Mouse (Mus musculus): ENCODE data around the gene Nfil3. TPM values are rescaled to one million over a fixed set of nuclear protein-coding genes. Genes with fewer than 3 reads are reported as not detected.
A peak's percentile ranks its signal among the peaks of the same experiment; 100 is the strongest.

Nfil3 gene
- polyA plus RNA-seq, 1 experiment from 2014 or later: 9.3 TPM

- ATAC-seq (no peak), DNase-seq (no peak)
- no peak for TF ChIP-seq EP300 (IDR thresholded peaks at IDR 0.05; ENCODE audit: low read depth)
- no peak for TF ChIP-seq CTCF (IDR thresholded peaks at IDR 0.05; ENCODE audit: low read depth)
- WGBS (ENCODE audit: insufficient replicate concordance): 72% methylated on average over 9 of the region's 9 CpGs
- peaks cover 28% of the 10 kb centered on the region for H3K27me3 ChIP-seq (ENCODE audit: insufficient read depth, low read length)
- no peaks in the 10 kb centered on the region for H3K36me3 ChIP-seq (replicated peaks; ENCODE audit: insufficient read depth, low read length)
- no peak overlapping the region; the same call in 1 of the 2 replicates for H3K4me3 ChIP-seq (ENCODE audit: low read depth, low read length)
- peak overlapping the region; percentile 72 for H3K27ac ChIP-seq (ENCODE audit: low read depth)
- peak overlapping the region; percentile 71; the same call in 1 of the 2 replicates for H3K9ac ChIP-seq (replicated peaks)
- H3K9me3 ChIP-seq (ENCODE audit: low read length): no peaks in the 10 kb centered on the region
- H3K4me2 ChIP-seq (ENCODE audit: low read depth, low read length): peak overlapping the region; percentile 90
- peaks cover 31% of the 10 kb centered on the region for H3K4me1 ChIP-seq (ENCODE audit: insufficient read depth)
Observed at GRCm38 (mm10) chr13:52977221-52977609, 3.7 kb downstream of the Nfil3 start.

DNA sequence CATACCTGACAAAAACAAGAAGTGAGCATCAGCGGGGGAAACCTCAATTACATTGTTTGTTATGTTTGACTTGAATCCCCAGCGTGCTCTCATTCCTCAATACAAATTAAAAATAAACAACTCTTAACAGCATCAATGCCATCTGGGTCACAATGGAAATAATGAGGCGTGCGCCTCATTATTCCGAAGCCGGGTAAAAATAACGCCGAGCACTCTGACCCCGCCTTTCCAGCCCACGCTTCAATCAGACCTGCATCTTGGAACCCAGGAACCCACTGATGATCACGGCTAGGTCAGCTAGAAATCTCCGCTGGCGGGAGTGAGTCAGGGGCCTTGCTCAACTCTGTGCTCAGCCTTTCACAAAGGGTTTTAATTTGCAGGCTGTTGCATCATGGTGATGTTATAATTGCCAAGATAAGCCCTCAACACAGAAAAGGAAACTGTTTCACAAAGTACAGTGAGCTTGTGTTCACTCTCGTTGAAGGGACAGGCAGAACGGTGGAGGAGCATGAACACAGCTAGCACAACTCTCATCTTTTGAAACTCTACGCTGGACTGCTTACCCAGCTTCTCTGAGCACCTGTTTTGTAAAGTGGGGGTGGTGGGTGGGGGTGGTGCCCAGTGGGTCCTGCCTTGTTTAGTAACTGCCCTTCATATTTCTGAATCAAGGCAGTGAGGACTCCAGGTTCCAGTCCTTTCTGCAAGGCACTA, 4.2 kb downstream of the Nfil3 start:
- 49% methylated on average over 16 of the region's 16 CpGs for WGBS (ENCODE audit: insufficient replicate concordance)
- ATAC-seq: peak; percentile 16
- peak overlapping the region; percentile 72 for H3K27ac ChIP-seq (ENCODE audit: low read depth)

DNA sequence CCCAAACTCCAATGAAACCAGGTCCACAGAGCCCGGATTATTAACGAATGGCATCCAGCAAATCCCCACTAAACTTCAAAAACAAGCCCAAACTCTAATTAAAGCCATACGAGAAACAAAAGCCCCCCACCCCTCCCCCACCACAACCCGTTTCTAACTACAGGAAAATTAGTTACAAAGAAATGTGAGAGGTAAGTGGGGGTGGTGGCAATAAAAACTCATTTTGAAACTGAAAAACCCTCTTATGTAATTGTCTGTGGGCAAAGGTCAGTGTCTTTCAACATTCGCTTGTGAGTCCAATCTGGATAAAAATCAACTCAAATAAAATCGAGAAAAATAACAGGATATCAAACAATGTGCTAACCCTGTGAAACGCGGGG, 4.8 kb downstream of the Nfil3 start:
- TF ChIP-seq CTCF (IDR thresholded peaks at IDR 0.05; ENCODE audit: low read depth) (no peak), EP300 (IDR thresholded peaks at IDR 0.05; ENCODE audit: low read depth) (no peak)
- DNase-seq (no peak), ATAC-seq (no peak)
- peaks cover 17% of the 10 kb centered on the region for H3K27me3 ChIP-seq (ENCODE audit: insufficient read depth, low read length)
- no peaks in the 10 kb centered on the region for H3K9me3 ChIP-seq (ENCODE audit: low read length)
- 45% methylated on average over 8 of the region's 8 CpGs for WGBS (ENCODE audit: insufficient replicate concordance)
- H3K9ac ChIP-seq (replicated peaks): no peak overlapping the region
- H3K36me3 ChIP-seq (replicated peaks; ENCODE audit: insufficient read depth, low read length): no peaks in the 10 kb centered on the region
- H3K4me1 ChIP-seq (ENCODE audit: insufficient read depth): peaks cover 30% of the 10 kb centered on the region
- H3K4me2 ChIP-seq (ENCODE audit: low read depth, low read length): peak overlapping the region; percentile 90
- H3K27ac ChIP-seq (ENCODE audit: low read depth): peak overlapping the region; percentile 82
- no peak overlapping the region for H3K4me3 ChIP-seq (ENCODE audit: low read depth, low read length)

More for the DNA sequence above, 4.2 kb downstream of the Nfil3 start:
- Histone ChIP-seq H3K27me3 (ENCODE audit: insufficient read depth, low read length) (peaks cover 22% of the 10 kb centered on the region), H3K9ac (replicated peaks) (0 out of 2 replicates have a peak overlapping the region, but pooled peaks have one; percentile 71), H3K36me3 (replicated peaks; ENCODE audit: insufficient read depth, low read length) (no peaks in the 10 kb centered on the region), H3K9me3 (ENCODE audit: low read length) (no peaks in the 10 kb centered on the region), H3K4me1 (ENCODE audit: insufficient read depth) (peaks cover 30% of the 10 kb centered on the region), H3K4me2 (ENCODE audit: low read depth, low read length) (peak overlapping the region; percentile 90), H3K4me3 (ENCODE audit: low read depth, low read length) (no peak overlapping the region)
- peak; percentile 58 for DNase-seq
- TF ChIP-seq CTCF (IDR thresholded peaks at IDR 0.05; ENCODE audit: low read depth) (no peak), EP300 (IDR thresholded peaks at IDR 0.05; ENCODE audit: low read depth) (no peak; the same call in 1 of the 2 replicates)

DNA sequence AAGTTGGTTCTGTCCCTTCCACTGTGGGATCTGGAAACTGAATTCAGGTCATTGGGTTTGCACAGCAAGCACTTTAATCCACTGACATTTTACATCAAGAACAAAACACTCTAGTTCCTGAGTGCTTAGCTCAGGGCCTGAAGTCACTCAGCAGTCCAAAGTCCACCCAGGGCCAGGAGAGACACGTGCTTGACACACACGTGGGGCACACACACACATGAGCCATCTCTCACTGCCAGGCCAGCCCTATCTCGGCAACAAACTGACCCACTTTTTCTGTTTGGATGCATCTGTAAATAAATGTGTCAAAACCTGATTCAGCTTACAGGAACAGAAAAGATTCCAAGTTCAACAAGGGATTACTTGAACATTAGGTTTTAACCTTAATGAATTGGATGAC, 6.2 kb downstream of the Nfil3 start:
- TF ChIP-seq CTCF (IDR thresholded peaks at IDR 0.05; ENCODE audit: low read depth): no peak
- TF ChIP-seq EP300 (IDR thresholded peaks at IDR 0.05; ENCODE audit: low read depth): no peak
- H3K9me3 ChIP-seq (ENCODE audit: low read length): no peaks in the 10 kb centered on the region
- H3K27ac ChIP-seq (ENCODE audit: low read depth): peak overlapping the region; percentile 82
- no peak overlapping the region for H3K4me3 ChIP-seq (ENCODE audit: low read depth, low read length)
- no peak overlapping the region for H3K9ac ChIP-seq (replicated peaks)
- WGBS (ENCODE audit: insufficient replicate concordance): 52% methylated on average over 3 of the region's 3 CpGs
- DNase-seq (peak; percentile 69), ATAC-seq (peak; percentile 82)
- peaks cover 30% of the 10 kb centered on the region for H3K4me1 ChIP-seq (ENCODE audit: insufficient read depth)
- H3K27me3 ChIP-seq (ENCODE audit: insufficient read depth, low read length): peaks cover 7% of the 10 kb centered on the region
- H3K4me2 ChIP-seq (ENCODE audit: low read depth, low read length): 0 out of 2 replicates have a peak overlapping the region, but pooled peaks have one; percentile 11
- H3K36me3 ChIP-seq (replicated peaks; ENCODE audit: insufficient read depth, low read length): no peaks in the 10 kb centered on the region

- TF ChIP-seq CTCF (IDR thresholded peaks at IDR 0.05; ENCODE audit: low read depth): no peak
- no peak for DNase-seq
Observed at GRCm38 (mm10) chr13:52973427-52973826, 7.4 kb downstream of the Nfil3 start.

DNA sequence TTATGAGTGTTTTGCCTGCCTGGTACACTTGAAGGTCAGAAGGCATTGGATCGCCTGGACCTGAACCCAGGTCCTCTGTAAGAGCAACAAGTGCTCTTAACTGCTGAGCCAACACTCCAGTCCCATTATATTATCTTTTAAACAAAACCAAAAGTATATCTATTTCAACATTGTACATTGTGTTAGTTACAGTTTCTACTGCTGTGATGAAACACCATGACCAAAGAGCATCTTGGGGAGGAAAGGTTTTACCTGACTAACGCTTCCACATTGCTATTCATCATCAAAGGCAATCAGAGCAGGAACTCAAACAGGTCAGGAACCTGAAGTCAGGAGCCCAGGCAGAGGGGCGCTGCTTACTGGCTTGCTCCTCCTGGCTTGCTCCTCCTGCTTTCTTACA, 8.2 kb downstream of the Nfil3 start:
- WGBS (ENCODE audit: insufficient replicate concordance): 71% methylated on average over 3 of the region's 3 CpGs
- peak overlapping the region; percentile 16; the same call in 1 of the 2 replicates for H3K27ac ChIP-seq (ENCODE audit: low read depth)
- H3K36me3 ChIP-seq (replicated peaks; ENCODE audit: insufficient read depth, low read length): peaks cover 14% of the 10 kb centered on the region
- no peak for ATAC-seq
- no peak for TF ChIP-seq CTCF (IDR thresholded peaks at IDR 0.05; ENCODE audit: low read depth)
- no peak for TF ChIP-seq EP300 (IDR thresholded peaks at IDR 0.05; ENCODE audit: low read depth)
- no peaks in the 10 kb centered on the region for H3K27me3 ChIP-seq (ENCODE audit: insufficient read depth, low read length)
- H3K4me2 ChIP-seq (ENCODE audit: low read depth, low read length): no peak overlapping the region
- H3K9me3 ChIP-seq (ENCODE audit: low read length): no peaks in the 10 kb centered on the region; the same call in 1 of the 2 replicates
- H3K9ac ChIP-seq (replicated peaks): no peak overlapping the region
- DNase-seq: no peak
- H3K4me1 ChIP-seq (ENCODE audit: insufficient read depth): peaks cover 30% of the 10 kb centered on the region
- no peak overlapping the region for H3K4me3 ChIP-seq (ENCODE audit: low read depth, low read length)

More at GRCm38 (mm10) chr13:52973427-52973826, 7.4 kb downstream of the Nfil3 start:
- Histone ChIP-seq H3K9ac (replicated peaks) (no peak overlapping the region), H3K27ac (ENCODE audit: low read depth) (peak overlapping the region; percentile 82; the same call in 1 of the 2 replicates), H3K36me3 (replicated peaks; ENCODE audit: insufficient read depth, low read length) (peaks cover 8% of the 10 kb centered on the region; the same call in 1 of the 2 replicates), H3K9me3 (ENCODE audit: low read length) (no peaks in the 10 kb centered on the region), H3K4me2 (ENCODE audit: low read depth, low read length) (no peak overlapping the region), H3K4me3 (ENCODE audit: low read depth, low read length) (no peak overlapping the region), H3K4me1 (ENCODE audit: insufficient read depth) (peaks cover 30% of the 10 kb centered on the region), H3K27me3 (ENCODE audit: insufficient read depth, low read length) (no peaks in the 10 kb centered on the region)
- WGBS (ENCODE audit: insufficient replicate concordance): 85% methylated on average over 10 of the region's 10 CpGs
- no peak for ATAC-seq
